Comparison of ENCODE assay signal across 22 mouse cellular contexts in the genomic region with DNA sequence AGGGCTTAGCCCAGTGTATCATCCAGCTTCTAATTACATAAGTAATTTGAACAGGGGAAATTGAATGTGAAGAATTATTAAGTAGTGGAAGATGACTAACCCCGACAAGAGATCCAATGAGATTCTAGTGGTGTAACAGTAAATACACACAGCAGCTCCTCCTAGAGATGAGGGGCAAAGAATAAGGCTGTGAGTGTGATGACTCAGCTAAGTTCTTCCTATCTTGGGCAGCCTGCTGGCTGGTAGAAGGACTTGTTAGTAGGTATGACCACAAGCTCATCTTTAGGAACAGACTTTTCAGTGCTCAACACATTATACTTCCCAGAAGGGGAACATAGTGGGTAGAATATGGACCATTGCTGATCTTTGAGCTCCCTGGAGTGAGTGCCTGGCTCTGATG. TPM values are rescaled to one million over a fixed set of nuclear protein-coding genes. Genes with fewer than 3 reads are reported as not detected.
DNase-seq lines count a peak whose midpoint lies in the region; ATAC-seq lines count a peak whose summit lies in the region.
"Had no signal": no experiment of that assay in that cellular context is flagged by ENCODE, and none has a peak within 500 bp of the region (broad histone marks: within the 10 kb centered on the region; RNA-seq: fewer than 3 reads in every experiment).

No protein-coding gene starts in this region.

- H3K4me2 ChIP-seq in liver, embryonic 11.5 days = no peak overlapping the region
- H3K4me2 ChIP-seq: forebrain, embryonic 13.5 days; heart, embryonic 13.5 days; hindbrain, embryonic 15.5 days had no signal

- WGBS in liver, embryonic 11.5 days = 82% methylated on average over 1 of the region's 1 CpGs

- no peak for DNase-seq in liver, embryonic 11.5 days (ENCODE audit: low spot score)
- no peak for DNase-seq in liver
- peak; percentile 72 for DNase-seq in MEL-GATA-1-ER (ENCODE audit: extremely low read depth, low read depth)
- DNase-seq in c-Kit-positive CD71-positive TER-119-positive erythroid progenitor cells, embryonic 14.5 days (ENCODE audit: low spot score) = peak; percentile 23
- no peak for DNase-seq in testis, postnatal 14 days (ENCODE audit: low spot score)
- DNase-seq in layer of hippocampus, adult 18-20 months (ENCODE audit: low spot score in 2 of 2) = no peak
- no peak for DNase-seq in gastrocnemius, adult 18-20 months (ENCODE audit: low spot score)
- DNase-seq: adrenal gland, postnatal 14 days; cerebellum, adult 18-20 months; cerebellum, adult 9-11 months; cerebellum, postnatal 36 days; forebrain, postnatal 0 days; gastrocnemius, adult 2 months; gastrocnemius, postnatal 25 days; heart, postnatal 36 days had no signal

- ATAC-seq in liver, embryonic 11.5 days (replicated peaks; ENCODE audit: low FRiP score) = 0 out of 2 replicates have a peak, but pooled peaks have one; percentile 27
- ATAC-seq in megakaryocyte-erythroid progenitor cell, adult 5-6 weeks (replicated peaks; ENCODE audit: low FRiP score, low TSS enrichment, poor library complexity, severe bottlenecking) = peak; percentile 62
- ATAC-seq: forebrain, embryonic 13.5 days; forebrain, postnatal 0 days; inflammation-experienced regulatory T-cells, adult 6 months had no signal

- H3K27me3 ChIP-seq in liver, embryonic 11.5 days (replicated peaks; ENCODE audit: control insufficient read depth, insufficient read depth, low read length) = no peaks in the 10 kb centered on the region
- H3K27me3 ChIP-seq: CH12.LX; forebrain, embryonic 13.5 days; heart, embryonic 13.5 days; hindbrain, embryonic 15.5 days had no signal

- H3K4me1 ChIP-seq in liver, embryonic 11.5 days (replicated peaks; ENCODE audit: control insufficient read depth, insufficient read depth, low read length) = no peaks in the 10 kb centered on the region
- H3K4me1 ChIP-seq: embryonic facial prominence, embryonic 10.5 days; heart, embryonic 13.5 days had no signal

- no peaks in the 10 kb centered on the region for H3K36me3 ChIP-seq in liver, embryonic 11.5 days (ENCODE audit: control insufficient read depth, insufficient read depth, low read length)
- H3K36me3 ChIP-seq: hindbrain, embryonic 15.5 days had no signal

- no peak overlapping the region for H3K4me3 ChIP-seq in liver, embryonic 11.5 days (ENCODE audit: low read depth, low read length)
- H3K4me3 ChIP-seq: embryonic facial prominence, embryonic 10.5 days; forebrain, embryonic 13.5 days; gastrocnemius, adult 2 months; heart, embryonic 13.5 days; hindbrain, embryonic 15.5 days had no signal

- no peaks in the 10 kb centered on the region for H3K9me3 ChIP-seq in liver, embryonic 11.5 days (ENCODE audit: control insufficient read depth, low read length)
- H3K9me3 ChIP-seq: embryonic facial prominence, embryonic 10.5 days; forebrain, embryonic 13.5 days; heart, embryonic 13.5 days; hindbrain, embryonic 15.5 days had no signal

- H3K9ac ChIP-seq in liver, embryonic 11.5 days (ENCODE audit: low read depth, low read length) = no peak overlapping the region
- H3K9ac ChIP-seq: forebrain, embryonic 13.5 days; forebrain, postnatal 0 days; heart, embryonic 13.5 days; hindbrain, embryonic 15.5 days had no signal

- no peak overlapping the region for H3K27ac ChIP-seq in liver, embryonic 11.5 days (ENCODE audit: low read depth, low read length)
- H3K27ac ChIP-seq: embryonic facial prominence, embryonic 10.5 days; forebrain, embryonic 13.5 days; gastrocnemius, adult 2 months; heart, embryonic 13.5 days; hindbrain, embryonic 15.5 days had no signal

RNA-seq across cellular contexts. Expression of a gene that starts 38.3 kb away (rescaled TPM):
- polyA plus RNA-seq in liver, embryonic 11.5 days (2014; fragmentation: Nextera tagmentation; extraction: Ambion mirVana) = 18.4 and 18.7 TPM in 2 replicates
- total RNA-seq in megakaryocyte-erythroid progenitor cell, adult 5-6 weeks (2014; fragmentation: Nextera tagmentation) = 6.7 and 11.7 TPM in 2 replicates
- 13.6 and 17.8 TPM in 2 replicates for total RNA-seq in megakaryocyte-erythroid progenitor cell, adult 5-6 weeks (2017)
- total RNA-seq in layer of hippocampus, adult 18-20 months (2021) = 10 to 100 TPM; 32.3 to 32.8 TPM
- 10 to 100 TPM; 14.7 to 16.1 TPM for total RNA-seq in gastrocnemius, adult 18-20 months (2021)

Comparison
In these comparisons a context has a peak if more than half of its experiments do, and no peak if none do; other contexts are left out.
1. DNase-seq: peak in MEL-GATA-1-ER (single experiment) and c-Kit-positive CD71-positive TER-119-positive erythroid progenitor cells, embryonic 14.5 days (single experiment); none in liver, embryonic 11.5 days (single experiment), liver (single experiment), testis, postnatal 14 days (single experiment), layer of hippocampus, adult 18-20 months (0 of 2) and gastrocnemius, adult 18-20 months (single experiment).